Mouse (Mus musculus) ES-CJ7 (cell line): ENCODE measurements around the gene Tenm3.

ENCODE experiments used
- DNase-seq: peaks from one replicate; pipeline ENCODE4 v3.0.0; 2011; ENCODE audit warnings: low read depth, low spot score

Gene Tenm3

GRCm38 (mm10) chr8:48522536-48523123 lies 321.1 kb downstream of the Tenm3 start:
- no peak for DNase-seq

GRCm38 (mm10) chr8:48522004-48522403 lies 321.7 kb downstream of the Tenm3 start:
- no peak for DNase-seq

- no peak for DNase-seq
Observed at GRCm38 (mm10) chr8:48517431-48517830, 326.3 kb downstream of the Tenm3 start.

DNA sequence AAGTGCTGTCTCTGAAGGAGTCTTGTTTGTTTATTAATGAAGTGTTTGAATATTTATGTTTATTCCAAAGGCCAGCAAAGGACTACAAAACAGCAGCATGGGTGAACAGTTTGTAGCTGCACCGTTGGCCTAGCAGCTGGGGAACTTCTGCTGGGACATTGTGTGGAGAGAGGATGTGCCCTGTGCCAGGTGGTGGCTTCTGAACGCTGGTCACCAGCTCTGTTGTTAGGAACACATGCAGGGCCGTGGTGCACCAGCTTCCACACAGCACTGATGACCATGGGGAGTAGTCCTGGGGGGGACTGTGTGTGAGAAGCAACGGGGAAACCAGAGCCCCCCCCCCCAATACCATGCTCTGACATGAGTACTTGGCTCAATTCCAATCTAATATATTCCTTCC lies 329.5 kb downstream of the Tenm3 start:
- no peak for DNase-seq

- DNase-seq = no peak
Observed at GRCm38 (mm10) chr8:48513801-48514200, 329.9 kb downstream of the Tenm3 start.

- no peak for DNase-seq
Observed at GRCm38 (mm10) chr8:48511546-48511945, 332.2 kb downstream of the Tenm3 start.

DNA sequence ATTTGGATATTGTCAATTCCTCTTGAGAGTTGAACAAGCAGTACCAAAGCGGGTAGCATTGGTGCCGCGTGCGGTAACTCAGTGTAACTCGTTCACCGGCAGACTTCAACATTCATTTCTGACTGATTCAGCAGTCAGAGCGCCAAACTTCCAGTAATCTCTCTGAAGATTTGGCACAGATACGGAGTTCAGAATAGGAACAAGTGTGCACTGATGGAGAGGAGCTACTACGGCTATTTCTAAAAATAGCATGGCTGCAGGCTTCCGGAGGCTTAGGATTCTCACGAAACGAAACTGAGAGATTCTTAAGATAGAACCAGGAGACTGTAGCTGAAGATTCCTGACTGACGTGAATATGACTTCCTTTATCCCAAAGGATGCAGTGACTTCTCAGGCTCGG lies 332.6 kb downstream of the Tenm3 start:
- no peak for DNase-seq

DNA sequence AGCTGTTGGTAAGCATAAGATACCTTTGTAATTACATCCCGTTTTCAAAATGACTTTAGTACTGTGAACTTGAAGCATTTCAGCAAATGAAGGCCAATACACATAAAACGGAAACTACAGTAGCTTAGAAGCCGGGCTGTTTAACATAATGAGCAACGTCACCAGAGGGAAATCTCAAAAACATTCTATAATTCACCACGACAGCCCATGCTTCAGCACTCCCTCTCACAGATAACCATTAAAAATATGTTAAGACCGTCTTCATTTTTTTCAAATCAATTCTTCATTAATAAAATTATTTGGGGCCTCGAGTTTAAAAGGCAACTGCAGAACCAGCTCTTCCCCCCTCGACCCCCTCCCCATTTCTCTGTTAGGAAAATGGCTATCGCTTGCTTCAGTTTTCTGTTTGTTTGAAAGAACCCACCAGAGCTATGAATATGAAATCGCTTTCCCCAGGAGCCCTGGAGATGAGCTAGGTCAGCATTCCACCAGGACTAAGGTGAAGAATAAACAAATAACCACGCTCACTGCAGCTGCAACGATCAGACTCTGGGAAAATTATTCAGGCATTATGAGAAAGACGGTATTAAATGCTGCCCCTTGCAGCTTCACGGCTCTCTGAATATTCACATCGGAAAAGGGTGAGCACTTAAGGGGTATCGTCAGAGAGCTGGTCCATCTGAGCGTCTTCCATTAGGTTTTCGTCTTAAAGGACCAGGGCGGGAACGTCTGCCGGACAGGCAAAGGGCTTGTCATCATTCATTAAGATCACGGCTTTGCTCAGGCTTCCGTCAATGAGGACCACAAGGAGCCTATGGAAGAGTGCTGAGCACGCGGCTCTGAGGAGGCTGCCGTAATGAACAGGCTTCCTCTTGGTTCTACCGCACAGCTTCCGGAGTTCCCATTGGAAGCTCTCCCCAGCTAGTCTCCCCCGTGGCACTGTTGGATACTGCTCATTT lies 334.8 kb downstream of the Tenm3 start:
- DNase-seq = no peak

DNA sequence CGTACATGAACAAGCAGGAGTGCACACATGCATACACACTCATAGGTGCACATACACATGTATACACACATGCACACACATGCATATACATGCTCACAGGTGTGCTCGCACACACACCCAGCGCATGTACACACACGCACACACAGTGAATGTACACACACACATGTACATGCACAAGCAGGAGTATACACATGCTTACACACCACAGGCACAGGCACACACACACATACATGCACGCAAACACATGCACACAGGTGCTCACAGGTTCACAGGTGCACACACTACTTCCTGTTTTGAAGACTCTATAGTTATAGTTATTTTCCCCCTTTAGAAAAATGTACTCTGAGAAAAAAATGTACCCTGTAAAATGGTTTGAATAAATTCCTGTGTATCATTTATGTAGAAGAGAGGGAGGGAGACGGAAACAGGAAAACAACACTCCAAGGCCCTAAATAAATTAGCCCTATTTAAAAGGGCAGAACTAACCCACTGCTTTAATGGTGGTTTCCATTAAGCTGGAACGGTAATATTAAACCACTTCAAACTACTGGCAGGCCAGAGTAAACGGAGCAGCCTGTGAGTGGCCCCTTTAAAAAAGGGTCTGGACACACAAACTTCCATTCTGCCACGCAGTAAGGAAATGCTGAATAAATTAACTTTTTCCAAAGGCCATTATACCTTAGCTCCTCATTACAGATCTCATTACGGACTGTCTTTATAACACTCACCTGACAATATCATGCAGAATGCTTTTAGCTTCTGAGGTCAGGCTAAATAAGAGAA lies 335.8 kb downstream of the Tenm3 start:
- no peak for DNase-seq

- DNase-seq = no peak
Observed at GRCm38 (mm10) chr8:48492491-48492890, 351.3 kb downstream of the Tenm3 start.

GRCm38 (mm10) chr8:48490635-48491165 lies 353.1 kb downstream of the Tenm3 start:
- DNase-seq = no peak

DNA sequence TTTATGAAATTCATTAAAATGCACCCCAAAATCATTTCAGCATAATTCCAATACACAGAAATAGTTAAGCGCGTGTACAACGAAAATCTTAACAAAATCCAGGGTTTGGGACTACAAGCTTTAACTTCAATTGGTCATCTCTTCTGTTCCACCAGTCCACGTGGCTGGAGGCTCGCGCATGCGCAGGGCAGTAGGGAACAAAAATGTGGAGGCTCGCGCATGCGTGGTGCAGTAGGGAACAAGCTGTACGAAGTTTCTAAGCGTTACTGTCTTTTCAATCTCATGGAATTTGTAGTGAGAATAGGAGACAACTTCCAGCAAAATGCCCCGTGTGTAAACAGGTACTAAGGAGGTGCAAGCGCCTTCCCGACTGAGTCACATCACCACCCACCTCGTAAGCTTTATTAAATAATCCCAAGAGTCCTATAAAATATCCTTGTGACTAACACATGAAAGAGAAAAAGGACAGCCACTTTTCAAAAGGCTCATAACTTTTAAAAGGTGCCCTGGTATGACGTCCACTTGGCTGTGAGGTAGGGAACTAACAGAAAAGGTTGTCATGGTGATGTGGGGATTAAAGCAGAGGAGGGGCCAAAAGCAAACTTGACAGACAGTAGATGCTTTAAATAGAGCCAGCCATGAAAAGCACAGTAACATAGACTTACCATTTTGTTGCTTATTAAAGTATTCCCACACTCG lies 353.7 kb downstream of the Tenm3 start:
- no peak for DNase-seq

DNA sequence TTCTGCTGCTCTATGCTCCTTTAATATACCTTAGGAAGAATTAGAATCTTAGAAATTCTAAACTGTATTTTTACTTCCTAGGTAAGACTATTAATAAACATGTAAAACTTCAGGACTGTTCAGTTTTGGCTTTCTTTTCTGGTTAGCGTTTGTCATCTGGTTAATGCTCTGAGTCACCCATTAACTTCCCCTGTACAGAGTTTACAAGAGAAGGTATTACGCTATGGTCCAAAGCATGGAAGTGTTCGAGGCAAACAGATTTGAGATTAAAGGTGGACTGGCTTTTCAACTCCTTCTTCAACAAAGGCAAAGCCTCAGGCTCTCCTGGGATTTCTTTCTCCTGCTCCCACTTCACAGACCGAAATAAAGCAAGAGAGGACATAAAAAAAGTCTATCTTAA lies 354.3 kb downstream of the Tenm3 start:
- no peak for DNase-seq

- no peak for DNase-seq
Observed at GRCm38 (mm10) chr8:48488809-48489208, 354.9 kb downstream of the Tenm3 start.

- DNase-seq = no peak
Observed at GRCm38 (mm10) chr8:48484143-48484542, 359.6 kb downstream of the Tenm3 start.

GRCm38 (mm10) chr8:48481709-48482671 lies 361.8 kb downstream of the Tenm3 start:
- DNase-seq = peak; percentile 57

- peak; percentile 39 for DNase-seq
Observed at GRCm38 (mm10) chr8:48477371-48477935, 366.3 kb downstream of the Tenm3 start.

DNA sequence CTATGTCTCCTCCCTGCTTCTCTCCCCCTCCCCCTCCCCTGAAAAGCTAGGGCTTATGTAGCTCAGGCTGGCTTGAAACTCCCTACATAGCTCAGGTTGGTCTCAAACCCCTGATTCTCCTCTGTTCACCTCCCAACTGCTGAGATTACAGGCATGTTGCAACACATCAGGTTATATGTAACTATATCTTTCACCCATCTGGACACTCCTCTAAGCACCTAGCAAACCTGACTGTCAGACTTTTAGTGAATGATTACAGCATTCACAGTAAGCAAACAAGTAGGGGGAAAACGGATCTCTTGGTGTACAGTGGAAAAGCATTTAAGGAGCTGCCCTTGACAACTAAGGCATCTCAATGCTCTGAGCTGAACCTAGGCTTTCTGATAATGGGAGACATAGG lies 366.9 kb downstream of the Tenm3 start:
- DNase-seq = no peak

GRCm38 (mm10) chr8:48467633-48468032 lies 376.1 kb downstream of the Tenm3 start:
- no peak for DNase-seq

DNA sequence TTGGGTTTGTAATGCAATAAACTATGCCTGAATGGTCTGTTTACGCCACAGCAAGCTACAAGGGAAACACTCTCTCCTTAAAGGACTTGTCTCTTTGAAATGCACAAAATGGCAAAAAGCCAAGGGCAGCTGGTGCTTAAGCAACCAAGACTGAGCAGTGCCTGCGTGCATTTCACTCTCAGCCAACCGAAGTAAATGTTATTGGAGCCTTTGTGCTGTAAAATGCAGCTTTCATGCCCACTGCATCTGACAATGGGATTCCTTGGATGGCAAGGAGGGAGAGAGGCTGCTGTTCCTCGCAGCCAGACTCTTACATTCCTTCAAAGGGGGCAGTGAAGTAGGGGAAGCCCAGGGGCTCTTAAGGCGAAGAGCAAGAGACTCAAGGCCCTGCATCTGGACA lies 385.4 kb downstream of the Tenm3 start:
- peak; percentile 51 for DNase-seq
